Mouse (Mus musculus): Measurements from ENCODE around the gene Siae. TPM values are rescaled to one million over a fixed set of nuclear protein-coding genes. Genes with fewer than 3 reads are reported as not detected.
A peak's percentile ranks its signal among the peaks of the same experiment; 100 is the strongest.

The Siae gene
- total RNA-seq, 2 experiments from 2014 or later = 13.0 to 13.3 TPM

- DNase-seq = no peak
These were observed 70.6 kb downstream of the Siae start for GRCm38 (mm10) chr9:37626103-37626567.

DNA sequence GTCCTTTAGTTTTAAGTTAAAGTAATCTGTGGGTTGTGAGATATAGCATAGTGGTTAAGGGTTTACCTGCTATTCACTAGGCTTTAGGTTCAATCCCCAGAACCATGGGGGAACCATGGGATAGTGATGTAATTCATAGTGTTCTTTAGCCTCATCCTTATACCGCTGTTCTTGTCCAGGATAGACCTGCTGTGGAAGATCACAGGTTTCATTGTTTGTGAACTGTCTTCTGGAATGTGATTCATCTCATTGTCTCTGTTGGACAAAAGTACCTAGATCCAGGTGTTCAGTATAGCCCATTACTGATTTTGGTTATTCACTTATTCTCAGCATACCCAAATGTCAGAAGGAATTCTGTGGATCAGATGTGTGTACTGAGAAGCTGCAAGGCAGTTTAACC is 71.8 kb downstream of the Siae start:
- DNase-seq = no peak

- no peak for DNase-seq
These were observed 73.1 kb downstream of the Siae start for GRCm38 (mm10) chr9:37628581-37628980.

- no peak for DNase-seq
These were observed 74.4 kb downstream of the Siae start for GRCm38 (mm10) chr9:37629941-37630340.

DNA sequence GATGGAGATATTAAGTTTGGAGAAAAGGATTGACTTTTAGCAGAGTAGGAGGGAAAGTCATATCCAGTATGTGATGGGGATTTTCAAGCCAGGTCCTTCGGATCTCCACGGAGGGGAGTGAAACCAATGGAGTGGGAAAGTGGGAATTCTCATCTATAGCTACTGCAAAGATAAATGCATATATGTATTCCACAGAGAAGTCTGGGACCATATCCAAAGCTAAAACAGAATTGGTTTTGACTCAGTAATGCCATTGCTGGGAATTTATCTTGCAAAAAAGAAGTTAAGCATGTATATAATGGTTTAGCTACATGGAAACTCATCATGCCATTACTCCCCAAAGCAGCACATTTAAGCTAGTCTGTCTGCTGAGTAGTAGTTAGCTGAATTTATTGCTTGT is 76.8 kb downstream of the Siae start:
- no peak for DNase-seq

DNA sequence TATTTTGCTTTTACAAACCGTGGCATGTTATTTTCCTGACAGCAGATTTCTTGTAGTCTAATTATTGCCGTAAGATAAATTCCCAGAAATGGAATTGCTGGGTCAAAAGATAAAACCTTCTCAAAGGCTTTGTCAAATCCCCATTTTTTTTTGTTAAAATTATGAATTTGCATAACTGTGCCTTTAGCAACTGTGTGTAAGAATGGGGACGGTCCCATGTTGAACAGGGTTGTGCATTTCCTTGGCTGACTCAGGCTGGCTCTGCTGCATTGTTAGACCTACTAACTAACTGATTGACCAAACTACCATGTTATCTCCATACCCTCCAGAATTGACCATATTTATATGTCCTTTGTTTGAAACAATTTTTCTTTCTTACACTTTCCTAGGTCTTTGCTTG is 78.8 kb downstream of the Siae start:
- no peak for DNase-seq

GRCm38 (mm10) chr9:37636335-37636734 is 80.8 kb downstream of the Siae start:
- DNase-seq = peak in 1 of 2 experiments; percentile 62

DNA sequence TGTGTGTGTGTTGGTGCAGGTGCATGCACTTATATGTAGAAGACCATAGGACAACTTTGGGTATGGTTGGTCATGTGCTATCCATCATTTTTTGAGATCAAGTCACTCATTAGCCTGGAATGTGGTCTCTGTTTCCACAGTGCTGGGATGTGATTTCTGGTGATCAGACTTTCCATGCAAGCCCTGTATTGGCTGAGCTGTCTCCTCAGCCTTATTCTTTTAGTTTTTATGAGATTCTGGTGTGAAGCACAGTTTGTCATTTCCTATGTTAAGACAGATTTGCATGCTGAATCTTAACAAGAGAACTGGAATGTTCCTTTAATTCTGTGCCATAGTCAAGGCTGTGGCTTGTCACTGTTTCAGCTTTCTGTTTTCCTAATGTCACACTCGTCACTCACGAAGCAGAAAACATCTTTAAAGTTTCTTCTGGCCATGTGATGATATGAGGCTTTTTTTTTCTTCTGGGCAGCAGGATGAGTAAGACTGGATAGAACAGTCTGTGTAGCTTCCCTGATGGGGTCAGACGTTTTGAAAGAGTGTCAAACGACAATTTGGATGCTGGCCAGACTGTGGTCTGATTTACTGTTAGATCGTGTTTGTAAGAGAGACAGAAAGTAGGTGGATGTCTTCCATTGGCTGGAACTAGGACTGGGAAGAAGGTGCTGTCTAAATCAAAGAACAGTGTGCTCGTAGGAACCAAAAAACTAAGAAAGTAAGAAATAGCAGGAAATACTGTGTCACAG is 81.5 kb downstream of the Siae start:
- DNase-seq = no peak

GRCm38 (mm10) chr9:37638721-37639120 is 83.2 kb downstream of the Siae start:
- DNase-seq = no peak

- no peak for DNase-seq
These were observed 90.7 kb downstream of the Siae start for GRCm38 (mm10) chr9:37646246-37646645.

DNA sequence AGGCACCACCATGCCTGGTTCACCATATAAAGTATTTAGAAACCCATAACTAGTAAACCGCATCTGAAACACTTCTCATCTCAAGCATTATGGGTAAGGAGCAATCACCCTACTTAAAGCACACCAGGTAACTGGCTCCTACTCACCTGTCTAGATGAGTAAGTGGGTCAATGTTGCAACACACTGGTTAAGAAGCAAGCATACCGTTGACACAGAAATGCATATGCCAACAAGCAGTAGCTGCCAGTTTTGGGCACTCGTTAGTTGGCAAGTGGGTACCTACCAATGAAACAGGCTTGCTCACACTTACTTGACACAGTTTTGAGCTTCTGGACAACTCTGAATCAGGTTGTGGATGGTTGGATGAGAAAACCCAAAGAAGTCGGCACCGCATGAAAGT is 95.1 kb downstream of the Siae start:
- no peak for DNase-seq

DNA sequence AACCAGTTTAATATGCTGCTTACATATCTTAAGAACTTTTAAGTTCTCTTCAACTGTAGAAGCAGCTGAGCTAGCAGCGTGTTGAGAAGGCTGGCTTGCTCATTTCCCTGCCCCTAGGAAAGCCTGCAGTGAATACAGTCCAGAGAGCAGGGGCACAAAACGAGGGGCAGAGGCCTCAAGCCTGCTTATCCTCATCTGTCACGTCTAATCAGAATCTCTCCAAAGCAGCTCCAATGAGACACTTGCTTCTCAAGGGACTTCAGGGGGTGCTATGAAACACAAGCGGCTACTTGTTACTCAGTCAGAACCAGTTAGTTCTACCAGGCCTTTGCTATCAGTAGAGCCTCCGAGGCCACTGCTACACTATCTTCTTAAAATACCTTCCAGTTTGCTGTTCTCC is 98.3 kb downstream of the Siae start:
- DNase-seq = no peak

- DNase-seq = no peak
These were observed 100.5 kb downstream of the Siae start for GRCm38 (mm10) chr9:37655961-37656360.

GRCm38 (mm10) chr9:37656439-37656881 is 101.0 kb downstream of the Siae start:
- DNase-seq = no peak

GRCm38 (mm10) chr9:37656931-37657481 is 101.5 kb downstream of the Siae start, which contains the start of gene Tbrg1:
Gene Tbrg1 (minus strand): TSS chr9:37657312.
- peak; percentile 82 for DNase-seq

GRCm38 (mm10) chr9:37659413-37659812 is 103.9 kb downstream of the Siae start:
- DNase-seq = no peak

DNA sequence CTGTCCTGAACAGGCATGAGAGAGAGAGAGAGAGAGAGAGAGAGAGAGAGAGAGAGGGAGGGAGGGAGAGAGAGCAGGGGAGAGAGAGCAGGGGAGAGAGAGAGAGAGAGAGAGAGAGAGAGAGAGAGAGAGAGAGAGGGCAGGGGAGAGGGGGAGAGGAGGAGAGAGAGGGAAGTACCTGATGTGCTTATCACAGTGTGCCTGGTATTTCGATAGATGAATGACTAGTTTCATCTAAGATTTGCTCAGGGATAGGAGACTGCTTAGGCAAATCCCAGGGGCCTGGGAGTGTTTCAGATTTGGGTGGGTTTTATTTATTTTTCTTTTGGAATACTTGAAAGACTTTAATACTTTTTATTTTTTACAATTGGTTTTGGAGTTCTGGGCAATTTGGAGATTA is 107.7 kb downstream of the Siae start:
- no peak for DNase-seq

DNA sequence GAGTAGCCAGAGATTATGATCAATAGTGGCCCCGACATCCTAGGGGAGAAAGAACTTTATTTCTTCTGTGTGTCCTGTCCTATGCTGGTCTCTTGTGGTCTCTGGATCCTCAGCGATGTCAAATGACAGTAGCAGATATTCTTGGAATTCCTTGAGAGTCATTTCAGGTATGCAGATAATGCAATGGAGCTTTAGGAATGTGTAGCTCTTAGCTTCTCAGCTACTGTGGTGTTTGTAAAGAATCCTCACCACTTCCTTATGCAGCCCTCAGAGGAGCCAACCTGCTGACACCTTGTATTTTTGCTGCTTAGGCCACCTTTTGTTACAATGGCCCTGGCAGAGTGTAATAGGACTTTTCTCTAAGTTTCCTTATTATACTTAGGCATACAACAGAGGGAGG is 109.1 kb downstream of the Siae start:
- DNase-seq = no peak

DNA sequence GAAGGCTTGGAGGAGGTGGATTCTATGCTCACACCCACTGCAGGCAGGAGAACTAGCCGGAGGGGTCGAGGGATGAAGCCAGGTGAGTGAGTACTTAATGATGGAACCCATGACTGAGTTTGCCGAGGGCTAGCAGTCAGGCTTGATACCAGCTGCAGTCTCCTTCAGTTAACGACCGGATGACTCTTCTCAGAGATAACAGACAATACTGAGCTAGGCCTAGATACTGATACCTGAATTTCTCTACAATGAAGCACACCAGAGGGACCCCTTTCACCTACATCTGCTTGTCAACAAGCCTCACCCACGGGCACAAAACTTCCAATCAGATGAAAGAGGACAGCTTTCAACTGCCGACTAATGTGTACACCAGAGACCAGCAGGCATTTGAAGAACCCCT is 110.5 kb downstream of the Siae start:
- DNase-seq = no peak

GRCm38 (mm10) chr9:37669115-37669514 is 113.6 kb downstream of the Siae start, which contains the start of gene Panx3:
Gene Panx3 (minus strand): TSS chr9:37669235.
- DNase-seq = no peak

DNA sequence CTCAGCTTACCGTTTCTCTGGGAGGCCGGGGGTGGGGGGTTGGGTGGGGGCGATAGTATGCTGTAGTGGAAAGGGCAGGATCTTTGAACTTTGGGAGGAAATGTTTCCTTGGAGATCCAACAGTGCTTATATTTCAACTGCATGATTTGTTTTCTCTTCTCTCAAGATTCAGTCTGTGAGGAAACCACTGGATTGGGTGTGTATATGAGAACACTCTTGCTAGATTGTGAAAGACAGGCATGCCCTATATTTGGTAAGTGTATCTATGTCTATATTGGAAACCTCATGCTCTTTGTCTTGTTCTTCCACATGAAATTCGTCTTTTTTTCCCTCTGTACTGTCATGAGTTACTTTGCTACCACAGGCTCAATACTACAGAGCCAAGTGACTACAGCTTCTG is 114.2 kb downstream of the Siae start:
- no peak for DNase-seq

DNA sequence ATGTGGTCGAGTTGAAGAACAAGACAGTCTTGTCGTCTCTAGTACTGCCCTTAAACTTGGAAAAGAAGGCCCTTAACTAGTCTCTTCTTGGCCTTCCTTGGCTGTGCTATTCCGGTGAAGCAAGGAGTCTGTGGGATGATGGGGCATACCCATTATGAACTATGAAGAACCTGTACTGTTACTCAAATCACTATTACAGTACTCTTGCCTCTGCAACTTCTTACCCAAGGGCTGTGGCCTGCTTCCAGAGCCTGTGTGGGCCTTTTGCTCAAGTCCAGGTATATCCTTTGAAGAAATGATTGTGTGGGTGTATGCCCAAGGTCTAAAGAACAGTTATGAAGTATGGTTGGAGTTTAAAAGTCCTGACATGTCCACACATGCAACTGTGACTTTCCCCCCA is 114.8 kb downstream of the Siae start:
- no peak for DNase-seq

GRCm38 (mm10) chr9:37675287-37675686 is 119.8 kb downstream of the Siae start:
- no peak for DNase-seq

GRCm38 (mm10) chr9:37681123-37681522 is 125.6 kb downstream of the Siae start:
- DNase-seq = no peak
